Mouse (Mus musculus) gastrocnemius, adult 18-20 months (tissue): ENCODE measurements around the gene Pacs1. TPM values are rescaled to one million over a fixed set of nuclear protein-coding genes. Genes with fewer than 3 reads are reported as not detected.
"Not testable (repeated sequence)": the region's sequence is repeated elsewhere in the genome, so short reads cannot be mapped to it uniquely, and the experiment has no call there.

Source experiments
- DNase-seq: peaks from one replicate; pipeline ENCODE4 v3.0.0; 2021; ENCODE audit warnings: low spot score
- total RNA-seq, 2 experiments: library from RNA; stranded (reverse); gene quantifications; 2 replicates each; pipeline ENCODE4 v1.2.3; 2021

Pacs1 gene
- total RNA-seq, 2 experiments from 2014 or later: 6.5 to 8.2 TPM

GRCm38 (mm10) chr19:5268875-5269274, 4.0 kb downstream of the Pacs1 start:
- DNase-seq: no peak

GRCm38 (mm10) chr19:5268017-5268416, 4.9 kb downstream of the Pacs1 start:
- no peak for DNase-seq

GRCm38 (mm10) chr19:5267015-5267414, 5.9 kb downstream of the Pacs1 start:
- DNase-seq: no peak

GRCm38 (mm10) chr19:5257140-5257539, 15.8 kb downstream of the Pacs1 start:
- DNase-seq: no peak

- not testable (repeated sequence) for DNase-seq
Measured at GRCm38 (mm10) chr19:5236981-5237380, 35.9 kb downstream of the Pacs1 start.

- no peak for DNase-seq
Measured at GRCm38 (mm10) chr19:5232696-5233095, 40.2 kb downstream of the Pacs1 start.

- no peak for DNase-seq
Measured at GRCm38 (mm10) chr19:5230110-5230509, 42.8 kb downstream of the Pacs1 start.

- DNase-seq: no peak
Measured at GRCm38 (mm10) chr19:5224624-5225023, 48.3 kb downstream of the Pacs1 start.

- no peak for DNase-seq
Measured at GRCm38 (mm10) chr19:5224077-5224476, 48.8 kb downstream of the Pacs1 start.

- no peak for DNase-seq
Measured at GRCm38 (mm10) chr19:5221926-5222325, 51.0 kb downstream of the Pacs1 start.

GRCm38 (mm10) chr19:5221219-5221723, 51.6 kb downstream of the Pacs1 start:
- not testable (repeated sequence) for DNase-seq

- DNase-seq: no peak
Measured at GRCm38 (mm10) chr19:5220389-5220788, 52.5 kb downstream of the Pacs1 start.

- no peak for DNase-seq
Measured at GRCm38 (mm10) chr19:5201691-5202090, 71.2 kb downstream of the Pacs1 start.

GRCm38 (mm10) chr19:5200617-5201016, 72.3 kb downstream of the Pacs1 start:
- not testable (repeated sequence) for DNase-seq

- DNase-seq: no peak
Measured at GRCm38 (mm10) chr19:5198553-5198952, 74.4 kb downstream of the Pacs1 start.

- DNase-seq: peak; percentile 51
Measured at GRCm38 (mm10) chr19:5195417-5196035, 77.4 kb downstream of the Pacs1 start.

GRCm38 (mm10) chr19:5192397-5192796, 80.5 kb downstream of the Pacs1 start:
- DNase-seq: no peak

- no peak for DNase-seq
Measured at GRCm38 (mm10) chr19:5187439-5187838, 85.5 kb downstream of the Pacs1 start.

- DNase-seq: no peak
Measured at GRCm38 (mm10) chr19:5181926-5182325, 91.0 kb downstream of the Pacs1 start.

GRCm38 (mm10) chr19:5178631-5179030, 94.3 kb downstream of the Pacs1 start:
- no peak for DNase-seq

GRCm38 (mm10) chr19:5170430-5170829, 102.5 kb downstream of the Pacs1 start:
- no peak for DNase-seq

- no peak for DNase-seq
Measured at GRCm38 (mm10) chr19:5167477-5167876, 105.4 kb downstream of the Pacs1 start.

- no peak for DNase-seq
Measured at GRCm38 (mm10) chr19:5164380-5164779, 108.5 kb downstream of the Pacs1 start.

GRCm38 (mm10) chr19:5161913-5162312, 111.0 kb downstream of the Pacs1 start:
- no peak for DNase-seq
